Mouse (Mus musculus) ES-E14 (cell line): ENCODE data around the gene Mpp6. TPM values are rescaled to one million over a fixed set of nuclear protein-coding genes. Genes with fewer than 3 reads are reported as not detected.

Experiments
- DNase-seq: peaks from one replicate; pipeline ENCODE4 v3.0.0-alpha.2; 2013; ENCODE audit warnings: low read depth, low spot score
- H3K27ac ChIP-seq: 2 replicates; pipeline ENCODE4 v1.5.1; 2012; ENCODE audit warnings: low read depth, mild to moderate bottlenecking, low read length, moderate library complexity, mixed read lengths; ENCODE audit not compliant: poor library complexity, insufficient read depth, severe bottlenecking
- H3K36me3 ChIP-seq: 2 replicates; pipeline ENCODE4 v1.6.1; 2012; ENCODE audit warnings: mild to moderate bottlenecking, low read length, moderate library complexity, mixed read lengths; ENCODE audit not compliant: control insufficient read depth, poor library complexity, insufficient read depth, severe bottlenecking
- H3K4me1 ChIP-seq, 2 experiments: fragments of 150-350 bp in 1 of 2; sonication (generic) in 1 of 2; 2 replicates each; pipeline ENCODE4 v1.6.1; 2012; ENCODE audit warnings: low read length in 2 of 2, mild to moderate bottlenecking in 1 of 2, mixed read lengths in 1 of 2; ENCODE audit not compliant: control insufficient read depth in 2 of 2, insufficient read depth in 2 of 2, poor library complexity in 1 of 2
- H3K4me3 ChIP-seq, 2 experiments: fragments of 150-350 bp in 1 of 2; sonication (generic) in 1 of 2; 2 replicates each; pipeline ENCODE4 v1.5.1; 2012; ENCODE audit warnings: low read length in 2 of 2, low read depth in 1 of 2, mild to moderate bottlenecking in 1 of 2, mixed read lengths in 1 of 2; ENCODE audit not compliant: insufficient read depth in 1 of 2, poor library complexity in 1 of 2, severe bottlenecking in 1 of 2
- H3K9ac ChIP-seq: 2 replicates; pipeline ENCODE4 v1.6.1; 2012; ENCODE audit warnings: low read depth, mild to moderate bottlenecking, low read length, mixed read lengths; ENCODE audit not compliant: poor library complexity, insufficient read depth, severe bottlenecking
- H3K9me3 ChIP-seq: fragments of 150-350 bp; sonication (generic); 2 replicates; pipeline ENCODE4 v1.6.1; 2012; ENCODE audit warnings: low read depth, mild to moderate bottlenecking, low read length; ENCODE audit not compliant: control insufficient read depth, insufficient read depth
- CHD2 ChIP-seq: IDR thresholded peaks from 2 replicates; pipeline ENCODE4 v1.6.1; 2014; ENCODE audit warnings: mild to moderate bottlenecking, low read depth, low read length, inconsistent platforms
- HCFC1 ChIP-seq: IDR thresholded peaks from 2 replicates; pipeline ENCODE4 v1.6.1; 2012; ENCODE audit warnings: low read length, inconsistent platforms, borderline replicate concordance; ENCODE audit not compliant: insufficient read depth
- MAFK ChIP-seq: IDR thresholded peaks from 2 replicates; pipeline ENCODE4 v1.6.1; 2014; ENCODE audit warnings: mild to moderate bottlenecking, low read depth, low read length, inconsistent platforms; ENCODE audit not compliant: insufficient read depth
- ZC3H11A ChIP-seq: IDR thresholded peaks from 2 replicates; pipeline ENCODE4 v1.6.1; 2012; ENCODE audit warnings: low read depth, mild to moderate bottlenecking, inconsistent platforms, low read length, borderline replicate concordance
- ZNF384 ChIP-seq: IDR thresholded peaks from 2 replicates; pipeline ENCODE4 v1.6.1; 2012; ENCODE audit warnings: low read depth, low read length, inconsistent platforms
- in situ Hi-C, 2 experiments: fragments of 600-800 bp; cut with MboI; formaldehyde crosslinking; loops; one replicate each; pipeline ENCODE4 v1.15.1; 2025; ENCODE audit warnings: low sequenced_read_pairs in 2 of 2, inconsistent platforms in 1 of 2; ENCODE audit not compliant: unreplicated experiment in 2 of 2
- total RNA-seq: library from RNA; depleted of rRNA; stranded (reverse); fragments of 300-350 nt; gene quantifications from 2 replicates; pipeline ENCODE4 v1.2.3, GENCODE M21; 2012

Mpp6 gene
- total RNA-seq, 1 experiment: 64.2 TPM

- H3K4me3 ChIP-seq: no peak overlapping the region
- no peaks in the 10 kb centered on the region for H3K4me1 ChIP-seq
- H3K9me3 ChIP-seq: no peaks in the 10 kb centered on the region
- no peak overlapping the region for H3K9ac ChIP-seq
- H3K36me3 ChIP-seq: no peaks in the 10 kb centered on the region
- H3K27ac ChIP-seq: no peak overlapping the region
- TF ChIP-seq MAFK (no peak), HCFC1 (no peak), CHD2 (no peak), ZC3H11A (no peak), ZNF384 (no peak)
- in situ Hi-C loops: no loop called here
- no peak for DNase-seq
These were observed 105.9 kb downstream of the Mpp6 start for GRCm38 (mm10) chr6:50215986-50216385.

GRCm38 (mm10) chr6:50218628-50219027, 108.6 kb downstream of the Mpp6 start:
- Histone ChIP-seq H3K9me3 (no peaks in the 10 kb centered on the region), H3K27ac (no peak overlapping the region), H3K4me3 (no peak overlapping the region), H3K4me1 (no peaks in the 10 kb centered on the region), H3K36me3 (no peaks in the 10 kb centered on the region), H3K9ac (no peak overlapping the region)
- in situ Hi-C loops: no loop called here
- TF ChIP-seq ZNF384: no peak
- TF ChIP-seq ZC3H11A: no peak
- no peak for TF ChIP-seq CHD2
- TF ChIP-seq HCFC1: no peak
- TF ChIP-seq MAFK: no peak
- DNase-seq: no peak

GRCm38 (mm10) chr6:50219066-50219465, 109.0 kb downstream of the Mpp6 start:
- Histone ChIP-seq H3K4me3 (no peak overlapping the region), H3K27ac (no peak overlapping the region), H3K4me1 (no peaks in the 10 kb centered on the region), H3K9ac (no peak overlapping the region), H3K36me3 (no peaks in the 10 kb centered on the region), H3K9me3 (no peaks in the 10 kb centered on the region)
- no peak for DNase-seq
- no peak for TF ChIP-seq MAFK
- in situ Hi-C loops: no loop called here

- TF ChIP-seq HCFC1 (no peak), ZNF384 (no peak), ZC3H11A (peak; percentile 63; the same call in 1 of the 2 replicates)
- no peak for DNase-seq
- no peaks in the 10 kb centered on the region for H3K36me3 ChIP-seq
- no peak overlapping the region for H3K27ac ChIP-seq
- no peak overlapping the region for H3K9ac ChIP-seq
- in situ Hi-C loops: no loop called here
- no peak overlapping the region for H3K4me3 ChIP-seq
- no peaks in the 10 kb centered on the region for H3K9me3 ChIP-seq
- H3K4me1 ChIP-seq: no peaks in the 10 kb centered on the region
These were observed 110.8 kb downstream of the Mpp6 start for GRCm38 (mm10) chr6:50220863-50221262.

- H3K9ac ChIP-seq: no peak overlapping the region
- in situ Hi-C loops: no loop called here
- no peaks in the 10 kb centered on the region for H3K9me3 ChIP-seq
- no peak overlapping the region for H3K27ac ChIP-seq
- no peaks in the 10 kb centered on the region for H3K36me3 ChIP-seq
- no peak overlapping the region for H3K4me3 ChIP-seq
- no peak for DNase-seq
- no peaks in the 10 kb centered on the region for H3K4me1 ChIP-seq
- TF ChIP-seq ZNF384: no peak
- TF ChIP-seq HCFC1: no peak
- no peak for TF ChIP-seq ZC3H11A
- TF ChIP-seq MAFK: no peak
- TF ChIP-seq CHD2: no peak
These were observed 112.3 kb downstream of the Mpp6 start for GRCm38 (mm10) chr6:50222351-50222750.
